Comparison of ENCODE assay signal across 23 mouse cellular contexts in the genomic region with DNA sequence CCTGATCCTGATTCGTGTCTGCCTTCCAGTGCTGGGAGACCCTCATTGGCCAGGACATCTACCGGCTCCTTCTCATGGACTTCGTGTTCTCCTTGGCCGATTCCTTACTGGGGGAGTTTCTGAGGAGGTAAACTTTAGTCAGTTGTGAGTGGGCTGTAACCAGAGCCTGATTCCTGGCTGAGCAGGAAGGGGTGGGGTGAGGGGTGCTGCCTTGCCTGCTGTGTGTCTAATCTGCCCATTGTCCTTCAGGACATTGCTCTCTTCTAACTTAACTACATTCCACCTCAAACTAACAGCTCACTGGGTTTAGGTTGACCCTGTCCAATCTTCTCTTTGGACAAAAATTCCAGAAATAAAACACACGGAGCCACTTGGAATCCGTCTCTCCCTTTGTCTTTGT. TPM values are rescaled to one million over a fixed set of nuclear protein-coding genes. Genes with fewer than 3 reads are reported as not detected.
DNase-seq lines count a peak whose midpoint lies in the region; ATAC-seq lines count a peak whose summit lies in the region.
"Had no signal": no experiment of that assay in that cellular context is flagged by ENCODE, and none has a peak within 500 bp of the region (broad histone marks: within the 10 kb centered on the region; RNA-seq: fewer than 3 reads in every experiment).

No protein-coding gene starts in this region.

- H3K4me2 ChIP-seq in kidney, embryonic 15.5 days = no peak overlapping the region
- no peak overlapping the region for H3K4me2 ChIP-seq in midbrain, embryonic 15.5 days
- H3K4me2 ChIP-seq: embryonic facial prominence, embryonic 12.5 days; forebrain, embryonic 12.5 days; heart, embryonic 13.5 days; hindbrain, embryonic 12.5 days had no signal

- H3K9me3 ChIP-seq in kidney, embryonic 15.5 days (replicated peaks) = no peaks in the 10 kb centered on the region
- no peaks in the 10 kb centered on the region for H3K9me3 ChIP-seq in midbrain, embryonic 10.5 days (replicated peaks)
- H3K9me3 ChIP-seq in midbrain, embryonic 15.5 days = no peaks in the 10 kb centered on the region
- H3K9me3 ChIP-seq: embryonic facial prominence, embryonic 12.5 days; forebrain, embryonic 12.5 days; G1E; heart, embryonic 13.5 days; hindbrain, embryonic 12.5 days had no signal

- no peak overlapping the region for H3K27ac ChIP-seq in kidney, embryonic 15.5 days
- peak overlapping the region; percentile 55 for H3K27ac ChIP-seq in midbrain, embryonic 10.5 days (replicated peaks)
- H3K27ac ChIP-seq in midbrain, embryonic 15.5 days = no peak overlapping the region
- H3K27ac ChIP-seq: embryonic facial prominence, embryonic 12.5 days; forebrain, embryonic 12.5 days; heart, embryonic 13.5 days; hindbrain, embryonic 12.5 days; hindbrain, postnatal 0 days had no signal

- WGBS in kidney, embryonic 15.5 days = 25% methylated on average over 6 of the region's 6 CpGs
- WGBS in midbrain, embryonic 10.5 days = 24% methylated on average over 6 of the region's 6 CpGs
- WGBS in midbrain, embryonic 15.5 days = 24% methylated on average over 6 of the region's 6 CpGs

- ATAC-seq in kidney, embryonic 15.5 days (replicated peaks; ENCODE audit: low FRiP score) = peak; percentile 75
- ATAC-seq in midbrain, embryonic 15.5 days (replicated peaks) = no peak
- ATAC-seq: CD4-positive, CD25-positive, alpha-beta regulatory T cell, adult 4 months; forebrain, embryonic 16.5 days; hindbrain, postnatal 0 days had no signal

- no peaks in the 10 kb centered on the region for H3K36me3 ChIP-seq in kidney, embryonic 15.5 days
- no peaks in the 10 kb centered on the region for H3K36me3 ChIP-seq in midbrain, embryonic 10.5 days
- H3K36me3 ChIP-seq in midbrain, embryonic 15.5 days (replicated peaks) = no peaks in the 10 kb centered on the region
- H3K36me3 ChIP-seq: embryonic facial prominence, embryonic 12.5 days; forebrain, embryonic 12.5 days; G1E; heart, embryonic 13.5 days; hindbrain, embryonic 12.5 days had no signal

- 0 out of 2 replicates have a peak, but pooled peaks cover 5% of the 10 kb centered on the region for H3K4me1 ChIP-seq in kidney, embryonic 15.5 days
- H3K4me1 ChIP-seq in midbrain, embryonic 10.5 days = peaks cover 6% of the 10 kb centered on the region
- H3K4me1 ChIP-seq in midbrain, embryonic 15.5 days = no peaks in the 10 kb centered on the region
- H3K4me1 ChIP-seq: heart, embryonic 13.5 days had no signal

- H3K9ac ChIP-seq in kidney, embryonic 15.5 days = no peak overlapping the region
- no peak overlapping the region for H3K9ac ChIP-seq in midbrain, embryonic 15.5 days
- H3K9ac ChIP-seq: embryonic facial prominence, embryonic 12.5 days; forebrain, embryonic 12.5 days; heart, embryonic 13.5 days; hindbrain, embryonic 12.5 days had no signal

- no peak overlapping the region for H3K4me3 ChIP-seq in kidney, embryonic 15.5 days (replicated peaks)
- H3K4me3 ChIP-seq in midbrain, embryonic 10.5 days = no peak overlapping the region
- no peak overlapping the region for H3K4me3 ChIP-seq in midbrain, embryonic 15.5 days
- H3K4me3 ChIP-seq: embryonic facial prominence, embryonic 12.5 days; forebrain, embryonic 12.5 days; heart, embryonic 13.5 days; hindbrain, embryonic 12.5 days had no signal

- peak; percentile 5 for DNase-seq in embryo, embryonic 10.5 days (ENCODE audit: low spot score)
- DNase-seq in embryo, embryonic 11 days = no peak
- no peak for DNase-seq in kidney, adult 11 months
- no peak for DNase-seq in midbrain, embryonic 10.5 days (ENCODE audit: low spot score)
- peak; percentile 83 for DNase-seq in ZHBTc4 (ENCODE audit: low read depth, low spot score)
- no peak for DNase-seq in layer of hippocampus, adult 8-10 months (ENCODE audit: low spot score in 2 of 2)
- DNase-seq: adrenal gland, adult 8-10 months; adrenal gland, postnatal 36 days; B cell, adult 2 months; cerebellum, adult 2 months; cerebellum, postnatal 10 days; gastrocnemius, postnatal 10 days; heart, postnatal 36 days had no signal

- H3K27me3 ChIP-seq in kidney, embryonic 15.5 days = no peaks in the 10 kb centered on the region
- H3K27me3 ChIP-seq in midbrain, embryonic 10.5 days (ENCODE audit: low read depth, poor library complexity, severe bottlenecking) = no peaks in the 10 kb centered on the region
- no peaks in the 10 kb centered on the region for H3K27me3 ChIP-seq in midbrain, embryonic 15.5 days (replicated peaks)
- H3K27me3 ChIP-seq: embryonic facial prominence, embryonic 12.5 days; forebrain, embryonic 12.5 days; hindbrain, embryonic 12.5 days had no signal

RNA-seq across cellular contexts. Expression of a gene that starts 48.8 kb away (rescaled TPM):
- 87.5 and 96.9 TPM in 2 replicates for polyA plus RNA-seq in kidney, embryonic 15.5 days (2015; fragmentation: Nextera tagmentation; extraction: Ambion mirVana)
- polyA plus RNA-seq in midbrain, embryonic 10.5 days (2016; fragmentation: Nextera tagmentation; extraction: Ambion mirVana) = 78.0 and 90.9 TPM in 2 replicates
- polyA plus RNA-seq in midbrain, embryonic 15.5 days (2015; fragmentation: Nextera tagmentation; extraction: Ambion mirVana) = 186 and 194 TPM in 2 replicates
- 100 to 1,000 TPM; 199 to 203 (median 202) TPM for total RNA-seq in layer of hippocampus, adult 8-10 months (2022)

RNA-seq across cellular contexts. Expression of a gene that starts 55.6 kb away (rescaled TPM):
- 20.9 and 21.1 TPM in 2 replicates for polyA plus RNA-seq in kidney, embryonic 15.5 days (2015; fragmentation: Nextera tagmentation; extraction: Ambion mirVana)
- 33.0 and 40.4 TPM in 2 replicates for polyA plus RNA-seq in midbrain, embryonic 10.5 days (2016; fragmentation: Nextera tagmentation; extraction: Ambion mirVana)
- 29.2 and 30.1 TPM in 2 replicates for polyA plus RNA-seq in midbrain, embryonic 15.5 days (2015; fragmentation: Nextera tagmentation; extraction: Ambion mirVana)
- total RNA-seq in layer of hippocampus, adult 8-10 months (2022) = 10 to 100 TPM; 44.1 to 54.8 (median 47.9) TPM

RNA-seq across cellular contexts. Expression of a gene that starts 59.6 kb away (rescaled TPM):
- polyA plus RNA-seq in kidney, embryonic 15.5 days (2015; fragmentation: Nextera tagmentation; extraction: Ambion mirVana) = 0.13 and 0.37 TPM in 2 replicates
- polyA plus RNA-seq in midbrain, embryonic 10.5 days (2016; fragmentation: Nextera tagmentation; extraction: Ambion mirVana) = 0.19 and 0.39 TPM in 2 replicates
- 0.15 and 0.19 TPM in 2 replicates for polyA plus RNA-seq in midbrain, embryonic 15.5 days (2015; fragmentation: Nextera tagmentation; extraction: Ambion mirVana)
- total RNA-seq in layer of hippocampus, adult 8-10 months (2022) = under 1 TPM; 0.25 to 0.94 (median 0.49) TPM
- total RNA-seq: adrenal gland, postnatal 36 days had no signal
- polyA plus RNA-seq: CD4-positive, CD25-positive, alpha-beta regulatory T cell, adult 4 months; G1E had no signal

Comparison
In these comparisons a context has a peak if more than half of its experiments do, and no peak if none do; other contexts are left out.
1. DNase-seq: peak in embryo, embryonic 10.5 days (single experiment) and ZHBTc4 (single experiment); none in embryo, embryonic 11 days (single experiment), kidney, adult 11 months (single experiment), midbrain, embryonic 10.5 days (single experiment) and layer of hippocampus, adult 8-10 months (0 of 2).